Mouse (Mus musculus) cortical plate, adult 2 months (tissue): ENCODE results near the gene Ly6g6f. TPM values are rescaled to one million over a fixed set of nuclear protein-coding genes. Genes with fewer than 3 reads are reported as not detected.
A peak's percentile ranks its signal among the peaks of the same experiment; 100 is the strongest.

Experiments used
- H3K27ac ChIP-seq: fragments of 200-500 bp; 2 replicates; pipeline ENCODE4 v1.5.1; 2012; ENCODE audit warnings: low read length, control low read depth, inconsistent platforms; ENCODE audit not compliant: insufficient read depth
- H3K4me1 ChIP-seq: fragments of 200-500 bp; 2 replicates; pipeline ENCODE4 v1.6.1; 2011; ENCODE audit warnings: low read length; ENCODE audit not compliant: control insufficient read depth, insufficient read depth
- H3K4me3 ChIP-seq: fragments of 200-500 bp; 2 replicates; pipeline ENCODE4 v1.5.1; 2011; ENCODE audit warnings: mild to moderate bottlenecking, low read length, control low read depth; ENCODE audit not compliant: insufficient read depth
- CTCF ChIP-seq: fragments of 200-500 bp; IDR thresholded peaks from 2 replicates; pipeline ENCODE4 v1.5.1; 2011; ENCODE audit warnings: mild to moderate bottlenecking, control low read depth, low read length; ENCODE audit not compliant: insufficient read depth; ENCODE audit errors: extremely low read depth
- POLR2A ChIP-seq: fragments of 200-500 bp; IDR thresholded peaks from 2 replicates; pipeline ENCODE4 v1.6.1; 2011; ENCODE audit warnings: mild to moderate bottlenecking, low read length, control low read depth; ENCODE audit not compliant: insufficient read depth; ENCODE audit errors: extremely low read depth
- polyA plus RNA-seq: library from polyadenylated mRNA; depleted of rRNA; stranded (reverse); fragments of >200 nt; gene quantifications from 2 replicates; pipeline ENCODE4 v1.2.3, GENCODE M21; 2012

Gene Ly6g6f
- polyA plus RNA-seq, 1 experiment = 1.1 TPM

DNA sequence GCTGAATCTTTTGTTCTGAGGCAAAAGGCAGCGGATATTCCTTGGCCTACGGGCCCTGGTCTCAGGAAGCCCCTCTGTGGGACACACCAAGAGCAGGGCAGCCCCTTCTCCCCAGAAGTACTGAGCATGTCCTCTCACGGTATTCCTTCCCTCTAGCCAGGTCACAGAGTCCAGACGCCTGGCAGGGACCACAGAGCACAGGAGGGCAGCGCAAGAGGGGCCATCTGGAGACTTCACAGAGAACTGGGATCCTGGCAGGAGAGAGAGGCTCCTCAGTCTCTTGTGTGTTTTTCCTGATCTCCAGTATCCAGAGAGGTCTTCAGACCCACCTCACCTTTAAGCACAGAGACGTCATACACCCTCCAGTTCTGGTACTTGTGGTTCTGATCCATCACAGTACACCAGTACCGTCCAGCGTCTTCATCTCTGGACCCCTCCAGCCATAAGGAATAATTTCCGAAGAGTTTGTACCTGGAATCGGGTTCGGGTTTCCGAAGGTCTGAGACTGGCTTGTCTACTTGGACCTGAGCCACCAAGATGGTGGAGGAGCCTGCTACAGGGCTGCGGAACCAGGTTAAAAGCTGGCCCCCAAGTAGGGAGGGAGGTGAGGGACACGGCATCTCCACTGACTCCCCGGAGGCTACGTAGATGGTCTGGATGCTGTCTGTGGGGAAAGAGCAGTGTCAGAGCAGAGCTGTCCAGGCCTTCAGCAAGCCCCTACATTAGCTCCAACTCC lies 2.4 kb downstream of the Ly6g6f start:
- H3K4me1 ChIP-seq = no peaks in the 10 kb centered on the region
- H3K4me3 ChIP-seq = no peak overlapping the region
- no peak overlapping the region for H3K27ac ChIP-seq
- TF ChIP-seq CTCF (no peak), POLR2A (no peak)

- H3K4me1 ChIP-seq = no peaks in the 10 kb centered on the region
- TF ChIP-seq POLR2A = no peak
- TF ChIP-seq CTCF = no peak
- no peak overlapping the region for H3K4me3 ChIP-seq
- peak overlapping the region; percentile 80; the same call in 1 of the 2 replicates for H3K27ac ChIP-seq
Observed at GRCm38 (mm10) chr17:35080710-35081109, 4.7 kb downstream of the Ly6g6f start.

GRCm38 (mm10) chr17:35080248-35080647 lies 5.2 kb downstream of the Ly6g6f start:
- H3K4me3 ChIP-seq = no peak overlapping the region
- no peak for TF ChIP-seq CTCF
- no peaks in the 10 kb centered on the region for H3K4me1 ChIP-seq
- no peak overlapping the region for H3K27ac ChIP-seq

GRCm38 (mm10) chr17:35079778-35080177 lies 5.6 kb downstream of the Ly6g6f start:
- H3K27ac ChIP-seq = no peak overlapping the region
- no peaks in the 10 kb centered on the region for H3K4me1 ChIP-seq
- TF ChIP-seq CTCF = no peak
- TF ChIP-seq POLR2A = no peak
- no peak overlapping the region for H3K4me3 ChIP-seq

DNA sequence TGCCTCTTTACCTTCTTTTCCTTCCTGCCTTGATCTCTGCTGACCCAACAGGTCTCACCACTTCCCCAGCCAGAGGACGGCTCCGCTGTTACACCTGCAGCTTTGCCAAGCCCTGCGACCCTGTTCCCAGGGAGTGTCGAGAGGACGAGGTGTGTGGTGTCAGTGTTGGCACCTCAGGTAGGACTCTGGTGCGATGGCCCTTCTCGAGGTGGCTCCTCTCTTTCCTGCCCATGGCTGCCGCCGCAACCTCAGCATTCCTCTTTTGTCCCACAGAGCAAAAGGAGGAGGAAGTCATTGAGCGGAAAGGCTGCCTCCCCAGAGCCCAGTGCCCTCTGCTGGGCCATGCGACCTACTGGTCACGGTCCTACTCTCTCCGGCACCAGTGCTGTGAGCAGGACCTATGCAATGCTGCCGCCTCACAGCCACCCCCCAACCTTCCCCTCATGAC lies 7.6 kb downstream of the Ly6g6f start, which contains the start of gene Ly6g6d:
Gene Ly6g6d, minus strand, starts transcription at position 280 of the 448 bp plus-strand sequence.
- Histone ChIP-seq H3K27ac (no peak within 1 kb of the TSS), H3K4me1 (no peaks in the 10 kb centered on the region), H3K4me3 (peak within 1 kb of the TSS; percentile 21)
- no peak for TF ChIP-seq POLR2A
- peak; percentile 26 for TF ChIP-seq CTCF

- H3K27ac ChIP-seq = no peak overlapping the region
- H3K4me1 ChIP-seq = no peaks in the 10 kb centered on the region
- TF ChIP-seq CTCF = no peak
- no peak for TF ChIP-seq POLR2A
- H3K4me3 ChIP-seq = peak overlapping the region; percentile 21; the same call in 1 of the 2 replicates
Observed at GRCm38 (mm10) chr17:35077285-35077684, 8.1 kb downstream of the Ly6g6f start.

DNA sequence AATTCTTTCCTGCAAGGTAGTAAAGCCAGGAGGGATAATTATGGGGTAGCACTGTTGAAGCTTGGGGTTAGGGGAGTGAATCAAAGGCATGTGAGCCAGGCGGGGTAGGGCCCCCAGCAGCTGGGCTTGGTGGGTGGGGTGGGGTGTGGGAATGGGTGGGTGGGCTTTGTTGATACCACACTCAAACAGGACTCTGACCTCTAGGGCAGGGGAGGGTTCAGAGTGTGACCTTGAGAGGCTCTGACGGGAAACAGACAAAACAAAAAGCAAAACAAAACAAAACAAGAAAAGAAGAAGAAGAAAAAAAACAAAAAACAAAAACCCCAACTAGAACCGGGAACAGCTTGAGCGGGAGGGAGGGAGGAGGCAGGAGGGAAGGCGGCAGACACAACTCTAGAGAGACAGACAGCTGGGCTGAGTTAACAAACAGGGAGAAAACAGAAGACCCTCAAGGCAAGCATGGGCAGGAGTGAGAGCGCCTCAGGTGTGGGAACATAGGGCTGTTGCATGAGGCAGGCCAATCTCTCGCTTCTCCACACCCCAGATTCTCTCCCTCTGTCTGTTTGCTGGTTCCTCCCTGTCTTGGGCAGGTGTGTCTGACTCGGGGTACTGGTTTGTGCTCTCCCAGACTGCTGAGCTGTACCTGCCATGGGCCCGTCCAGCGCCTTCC lies 8.8 kb downstream of the Ly6g6f start, which contains the start of gene Ly6g6e:
Gene Ly6g6e, plus strand, starts transcription at position 396 of the 670 bp plus-strand sequence.
- TF ChIP-seq CTCF (no peak), POLR2A (no peak)
- H3K4me1 ChIP-seq = no peaks in the 10 kb centered on the region
- H3K27ac ChIP-seq = no peak within 1 kb of the TSS
- H3K4me3 ChIP-seq = peak within 1 kb of the TSS; percentile 21

GRCm38 (mm10) chr17:35074097-35074496 lies 11.3 kb downstream of the Ly6g6f start:
- Histone ChIP-seq H3K4me1 (no peaks in the 10 kb centered on the region), H3K27ac (no peak overlapping the region), H3K4me3 (no peak overlapping the region)
- no peak for TF ChIP-seq POLR2A
- TF ChIP-seq CTCF = no peak

- Histone ChIP-seq H3K4me3 (no peak overlapping the region), H3K4me1 (no peaks in the 10 kb centered on the region), H3K27ac (no peak overlapping the region)
- no peak for TF ChIP-seq POLR2A
- TF ChIP-seq CTCF = no peak
Observed at GRCm38 (mm10) chr17:35071454-35071853, 14.0 kb downstream of the Ly6g6f start.

DNA sequence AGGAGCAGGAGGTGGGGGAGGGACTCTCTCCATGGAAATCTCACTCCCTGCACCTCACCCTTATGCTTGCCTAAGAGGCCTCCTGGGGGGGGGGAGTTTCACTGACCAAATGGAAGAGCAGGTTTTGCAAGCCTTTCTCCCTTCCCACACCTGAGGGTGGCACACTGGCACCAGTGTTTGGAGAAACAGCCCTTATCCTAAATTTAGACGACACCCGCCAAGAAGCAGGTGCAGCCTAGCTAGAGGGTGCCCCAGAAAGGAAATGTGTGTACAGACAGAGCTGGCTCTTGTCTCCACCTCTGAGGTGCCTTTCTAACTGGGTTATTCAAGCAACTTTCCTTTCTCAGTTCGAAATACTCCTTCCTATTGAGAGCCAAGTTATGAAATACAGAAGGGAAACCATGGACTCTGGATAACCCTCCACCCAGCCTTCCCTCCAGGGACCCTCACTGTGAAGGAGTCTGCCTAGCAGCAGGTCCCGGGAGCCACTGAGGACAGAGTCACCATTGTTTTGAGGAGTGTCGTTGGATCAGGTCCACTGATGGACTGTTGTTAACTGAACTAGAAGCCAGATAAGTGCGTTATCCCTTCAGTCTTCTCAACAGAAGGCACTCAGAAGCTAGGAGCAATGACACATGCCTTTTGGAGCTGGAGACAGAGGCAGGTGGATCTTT lies 14.7 kb downstream of the Ly6g6f start:
- no peak for TF ChIP-seq POLR2A
- 0 out of 2 replicates have a peak, but pooled peaks have one; percentile 10 for TF ChIP-seq CTCF
- Histone ChIP-seq H3K27ac (no peak overlapping the region), H3K4me1 (no peaks in the 10 kb centered on the region), H3K4me3 (no peak overlapping the region)
